Mouse (Mus musculus): ENCODE measurements around the gene Lman1l. TPM values are rescaled to one million over a fixed set of nuclear protein-coding genes. Genes with fewer than 3 reads are reported as not detected.

Gene Lman1l
- polyA plus RNA-seq, 1 experiment = not detected

- WGBS = 54% methylated on average over 3 of the region's 3 CpGs
- Histone ChIP-seq H3K27ac (ENCODE audit: control insufficient read depth, insufficient read depth, low read depth, low read length, poor library complexity) (no peak overlapping the region), H3K4me3 (replicated peaks; ENCODE audit: control insufficient read depth, low read depth, low read length) (no peak overlapping the region), H3K4me1 (ENCODE audit: control insufficient read depth, insufficient read depth, low read length) (no peaks in the 10 kb centered on the region; the same call in 1 of the 2 replicates)
- no peak for TF ChIP-seq CTCF (IDR thresholded peaks at IDR 0.05; ENCODE audit: control insufficient read depth, insufficient read depth, low read length)
- no peak for TF ChIP-seq POLR2A (IDR thresholded peaks at IDR 0.05; ENCODE audit: borderline replicate concordance, control insufficient read depth, low read depth, low read length)
Measured at GRCm38 (mm10) chr9:57609803-57610202, 10.8 kb downstream of the Lman1l start.

GRCm38 (mm10) chr9:57606139-57606851 is 14.3 kb downstream of the Lman1l start, which contains the start of gene Cplx3:
TSS of gene Cplx3 (minus strand) at chr9:57606281.
- TF ChIP-seq POLR2A (IDR thresholded peaks at IDR 0.05; ENCODE audit: borderline replicate concordance, control insufficient read depth, low read depth, low read length) = no peak
- whole genome bisulfite sequencing = 7% methylated on average over 24 of the region's 24 CpGs
- Histone ChIP-seq H3K4me3 (replicated peaks; ENCODE audit: control insufficient read depth, low read depth, low read length) (no peak within 1 kb of the TSS), H3K4me1 (ENCODE audit: control insufficient read depth, insufficient read depth, low read length) (no peaks in the 10 kb centered on the region), H3K27ac (ENCODE audit: control insufficient read depth, insufficient read depth, low read depth, low read length, poor library complexity) (no peak within 1 kb of the TSS)

GRCm38 (mm10) chr9:57605503-57605902 is 15.1 kb downstream of the Lman1l start:
- H3K4me3 ChIP-seq (replicated peaks; ENCODE audit: control insufficient read depth, low read depth, low read length) = no peak overlapping the region
- no peak overlapping the region for H3K27ac ChIP-seq (ENCODE audit: control insufficient read depth, insufficient read depth, low read depth, low read length, poor library complexity)
- TF ChIP-seq CTCF (IDR thresholded peaks at IDR 0.05; ENCODE audit: control insufficient read depth, insufficient read depth, low read length) (no peak), POLR2A (IDR thresholded peaks at IDR 0.05; ENCODE audit: borderline replicate concordance, control insufficient read depth, low read depth, low read length) (no peak)
- WGBS = 29% methylated on average over 9 of the region's 9 CpGs
- no peaks in the 10 kb centered on the region for H3K4me1 ChIP-seq (ENCODE audit: control insufficient read depth, insufficient read depth, low read length)

GRCm38 (mm10) chr9:57604875-57605274 is 15.7 kb downstream of the Lman1l start:
- WGBS = 76% methylated on average over 4 of the region's 4 CpGs
- Histone ChIP-seq H3K4me1 (ENCODE audit: control insufficient read depth, insufficient read depth, low read length) (no peaks in the 10 kb centered on the region), H3K27ac (ENCODE audit: control insufficient read depth, insufficient read depth, low read depth, low read length, poor library complexity) (no peak overlapping the region), H3K4me3 (replicated peaks; ENCODE audit: control insufficient read depth, low read depth, low read length) (no peak overlapping the region)
- no peak for TF ChIP-seq CTCF (IDR thresholded peaks at IDR 0.05; ENCODE audit: control insufficient read depth, insufficient read depth, low read length)
- no peak for TF ChIP-seq POLR2A (IDR thresholded peaks at IDR 0.05; ENCODE audit: borderline replicate concordance, control insufficient read depth, low read depth, low read length)

- no peaks in the 10 kb centered on the region for H3K4me1 ChIP-seq (ENCODE audit: control insufficient read depth, insufficient read depth, low read length)
- WGBS = 65% methylated on average over 8 of the region's 8 CpGs
- H3K4me3 ChIP-seq (replicated peaks; ENCODE audit: control insufficient read depth, low read depth, low read length) = no peak overlapping the region
- no peak for TF ChIP-seq CTCF (IDR thresholded peaks at IDR 0.05; ENCODE audit: control insufficient read depth, insufficient read depth, low read length)
- no peak for TF ChIP-seq POLR2A (IDR thresholded peaks at IDR 0.05; ENCODE audit: borderline replicate concordance, control insufficient read depth, low read depth, low read length)
- no peak overlapping the region for H3K27ac ChIP-seq (ENCODE audit: control insufficient read depth, insufficient read depth, low read depth, low read length, poor library complexity)
Measured at GRCm38 (mm10) chr9:57602098-57602497, 18.5 kb downstream of the Lman1l start.

GRCm38 (mm10) chr9:57601353-57601706 is 19.2 kb downstream of the Lman1l start:
- Histone ChIP-seq H3K27ac (ENCODE audit: control insufficient read depth, insufficient read depth, low read depth, low read length, poor library complexity) (no peak overlapping the region), H3K4me3 (replicated peaks; ENCODE audit: control insufficient read depth, low read depth, low read length) (no peak overlapping the region), H3K4me1 (ENCODE audit: control insufficient read depth, insufficient read depth, low read length) (no peaks in the 10 kb centered on the region)
- 68% methylated on average over 2 of the region's 2 CpGs for WGBS
- TF ChIP-seq POLR2A (IDR thresholded peaks at IDR 0.05; ENCODE audit: borderline replicate concordance, control insufficient read depth, low read depth, low read length) (no peak), CTCF (IDR thresholded peaks at IDR 0.05; ENCODE audit: control insufficient read depth, insufficient read depth, low read length) (no peak)

- 34% methylated on average over 3 of the region's 3 CpGs for WGBS
- TF ChIP-seq POLR2A (IDR thresholded peaks at IDR 0.05; ENCODE audit: borderline replicate concordance, control insufficient read depth, low read depth, low read length) (no peak), CTCF (IDR thresholded peaks at IDR 0.05; ENCODE audit: control insufficient read depth, insufficient read depth, low read length) (no peak)
- Histone ChIP-seq H3K4me3 (replicated peaks; ENCODE audit: control insufficient read depth, low read depth, low read length) (no peak overlapping the region), H3K27ac (ENCODE audit: control insufficient read depth, insufficient read depth, low read depth, low read length, poor library complexity) (no peak overlapping the region), H3K4me1 (ENCODE audit: control insufficient read depth, insufficient read depth, low read length) (no peaks in the 10 kb centered on the region)
Measured at GRCm38 (mm10) chr9:57600620-57601352, 19.8 kb downstream of the Lman1l start.

- H3K4me3 ChIP-seq (replicated peaks; ENCODE audit: control insufficient read depth, low read depth, low read length) = no peak overlapping the region
- TF ChIP-seq POLR2A (IDR thresholded peaks at IDR 0.05; ENCODE audit: borderline replicate concordance, control insufficient read depth, low read depth, low read length) = no peak
- no peaks in the 10 kb centered on the region for H3K4me1 ChIP-seq (ENCODE audit: control insufficient read depth, insufficient read depth, low read length)
- WGBS = 82% methylated on average over 8 of the region's 8 CpGs
- H3K27ac ChIP-seq (ENCODE audit: control insufficient read depth, insufficient read depth, low read depth, low read length, poor library complexity) = no peak overlapping the region
Measured at GRCm38 (mm10) chr9:57598851-57599563, 21.6 kb downstream of the Lman1l start.
